Mouse (Mus musculus) bone marrow macrophage, adult 2 months (primary cell): ENCODE measurements around the gene Gsap. TPM values are rescaled to one million over a fixed set of nuclear protein-coding genes. Genes with fewer than 3 reads are reported as not detected.
A peak's percentile ranks its signal among the peaks of the same experiment; 100 is the strongest.

Source experiments
- H3K27ac ChIP-seq: 2 replicates; pipeline ENCODE4 v1.5.1; 2012; ENCODE audit warnings: low read depth, low read length; ENCODE audit not compliant: insufficient read depth
- H3K4me1 ChIP-seq: 2 replicates; pipeline ENCODE4 v1.6.1; 2012; ENCODE audit warnings: low read length; ENCODE audit not compliant: control insufficient read depth, insufficient read depth
- H3K4me3 ChIP-seq: 2 replicates; pipeline ENCODE4 v1.5.1; 2012; ENCODE audit warnings: mild to moderate bottlenecking, low read length, moderate library complexity; ENCODE audit not compliant: insufficient read depth
- CTCF ChIP-seq: IDR thresholded peaks from 2 replicates; pipeline ENCODE4 v1.5.1; 2012; ENCODE audit warnings: low read depth, mild to moderate bottlenecking, low read length, moderate library complexity
- POLR2A ChIP-seq: IDR thresholded peaks from 2 replicates; pipeline ENCODE4 v1.6.1; 2012; ENCODE audit warnings: mild to moderate bottlenecking, low read depth, low read length, borderline replicate concordance
- polyA plus RNA-seq: library from polyadenylated mRNA; stranded (reverse); fragments of >200 nt; gene quantifications from 2 replicates; pipeline ENCODE4 v1.2.4, GENCODE M21; 2012; ENCODE audit not compliant: missing spikeins, insufficient read depth, insufficient read length

Gsap gene
- polyA plus RNA-seq, 1 experiment, result 34.2 TPM

GRCm38 (mm10) chr5:21254731-21255525 is 68.9 kb downstream of the Gsap start:
- peaks cover 15% of the 10 kb centered on the region for H3K4me1 ChIP-seq
- H3K27ac ChIP-seq, result no peak overlapping the region; the same call in 1 of the 2 replicates
- no peak overlapping the region for H3K4me3 ChIP-seq
- TF ChIP-seq POLR2A, result no peak
- no peak for TF ChIP-seq CTCF

- Histone ChIP-seq H3K4me3 (no peak overlapping the region), H3K27ac (no peak overlapping the region; the same call in 1 of the 2 replicates), H3K4me1 (peaks cover 22% of the 10 kb centered on the region)
- TF ChIP-seq POLR2A (no peak), CTCF (no peak)
Observed at GRCm38 (mm10) chr5:21255551-21256132, 69.6 kb downstream of the Gsap start.

GRCm38 (mm10) chr5:21257126-21257525 is 71.1 kb downstream of the Gsap start:
- Histone ChIP-seq H3K4me3 (no peak overlapping the region), H3K4me1 (peaks cover 30% of the 10 kb centered on the region), H3K27ac (no peak overlapping the region)
- TF ChIP-seq POLR2A (no peak), CTCF (no peak)

- TF ChIP-seq POLR2A (no peak), CTCF (no peak)
- Histone ChIP-seq H3K4me3 (no peak overlapping the region), H3K27ac (no peak overlapping the region), H3K4me1 (peaks cover 30% of the 10 kb centered on the region)
Observed at GRCm38 (mm10) chr5:21257806-21258205, 71.8 kb downstream of the Gsap start.

- Histone ChIP-seq H3K4me3 (no peak overlapping the region), H3K4me1 (peaks cover 21% of the 10 kb centered on the region), H3K27ac (peak overlapping the region; percentile 26)
- TF ChIP-seq CTCF (no peak), POLR2A (no peak)
Observed at GRCm38 (mm10) chr5:21260746-21261145, 74.7 kb downstream of the Gsap start.

- Histone ChIP-seq H3K27ac (no peak overlapping the region; the same call in 1 of the 2 replicates), H3K4me3 (no peak overlapping the region), H3K4me1 (peaks cover 21% of the 10 kb centered on the region)
- TF ChIP-seq POLR2A (no peak), CTCF (no peak)
Observed at GRCm38 (mm10) chr5:21261202-21261844, 75.3 kb downstream of the Gsap start.

- H3K4me1 ChIP-seq, result peaks cover 22% of the 10 kb centered on the region
- no peak overlapping the region for H3K27ac ChIP-seq
- TF ChIP-seq POLR2A (no peak), CTCF (no peak)
- H3K4me3 ChIP-seq, result no peak overlapping the region
Observed at GRCm38 (mm10) chr5:21263202-21264055, 77.4 kb downstream of the Gsap start.

GRCm38 (mm10) chr5:21264352-21265021 is 78.4 kb downstream of the Gsap start:
- H3K27ac ChIP-seq, result no peak overlapping the region
- no peak overlapping the region for H3K4me3 ChIP-seq
- TF ChIP-seq CTCF, result no peak
- TF ChIP-seq POLR2A, result no peak
- H3K4me1 ChIP-seq, result peaks cover 24% of the 10 kb centered on the region

GRCm38 (mm10) chr5:21265049-21265448 is 79.0 kb downstream of the Gsap start:
- H3K4me1 ChIP-seq, result peaks cover 28% of the 10 kb centered on the region
- H3K27ac ChIP-seq, result no peak overlapping the region
- H3K4me3 ChIP-seq, result no peak overlapping the region
- TF ChIP-seq CTCF (peak; percentile 36; the same call in 1 of the 2 replicates), POLR2A (no peak)
